8 mouse cellular contexts compared by ENCODE assay signal in genomic region chr5:53590875-53591682, GRCm38 (mm10).
DNase-seq lines count a peak whose midpoint lies in the region; ATAC-seq and TF ChIP-seq lines count a peak whose summit lies in the region.

No protein-coding gene starts in this region.

- 0 out of 2 replicates have a peak, but pooled peaks cover 10% of the 10 kb centered on the region for H3K27me3 ChIP-seq in heart, embryonic 10.5 days (ENCODE audit: insufficient read depth, poor library complexity, severe bottlenecking)
- no peaks in the 10 kb centered on the region for H3K27me3 ChIP-seq in kidney, embryonic 14.5 days (ENCODE audit: control insufficient read depth, insufficient read depth, low read length)
- no peaks in the 10 kb centered on the region for H3K27me3 ChIP-seq in lung, embryonic 16.5 days (ENCODE audit: control insufficient read depth, insufficient read depth, low read depth, low read length)

- peak overlapping the region; percentile 85 to 94 for H3K4me3 ChIP-seq in ES-E14 (ENCODE audit: insufficient read depth in 1 of 2, low read depth in 1 of 2, low read length in 2 of 2, poor library complexity in 1 of 2, severe bottlenecking in 1 of 2)
- peak overlapping the region; percentile 93 for H3K4me3 ChIP-seq in heart, embryonic 10.5 days
- peak overlapping the region; percentile 80 for H3K4me3 ChIP-seq in kidney, embryonic 14.5 days (ENCODE audit: low read length)
- peak overlapping the region; percentile 88 for H3K4me3 ChIP-seq in lung, embryonic 16.5 days (ENCODE audit: low read length)

- ATAC-seq in kidney, embryonic 14.5 days (ENCODE audit: low FRiP score, low TSS enrichment), result peak; percentile 1; the same call in 1 of the 2 replicates
- ATAC-seq in lung, embryonic 16.5 days (ENCODE audit: low read depth), result peak; percentile 8

- 13% methylated on average over 67 of the region's 67 CpGs for WGBS in heart, embryonic 10.5 days
- WGBS in kidney, embryonic 14.5 days, result 1% methylated on average over 27 of the region's 67 CpGs
- under 1% methylated on average over 51 of the region's 67 CpGs for WGBS in lung, embryonic 16.5 days

- peak overlapping the region; percentile 81 for H3K4me2 ChIP-seq in kidney, embryonic 14.5 days (replicated peaks; ENCODE audit: low read depth, low read length)
- H3K4me2 ChIP-seq in lung, embryonic 16.5 days (ENCODE audit: low read depth, low read length), result peak overlapping the region; percentile 96

- no peaks in the 10 kb centered on the region for H3K9me3 ChIP-seq in ES-E14 (ENCODE audit: control insufficient read depth, insufficient read depth, low read depth, low read length)
- H3K9me3 ChIP-seq in heart, embryonic 10.5 days, result no peaks in the 10 kb centered on the region
- H3K9me3 ChIP-seq in kidney, embryonic 14.5 days (ENCODE audit: control insufficient read depth, low read length), result no peaks in the 10 kb centered on the region
- H3K9me3 ChIP-seq in lung, embryonic 16.5 days (ENCODE audit: control insufficient read depth, low read length), result no peaks in the 10 kb centered on the region

- in situ Hi-C loops in ES-E14 (cut with MboI; ENCODE audit: low sequenced_read_pairs in 2 of 2, unreplicated experiment in 2 of 2), result loop anchor here in 1 of 2 experiments (10.0 kb wide), 1 partner anchor 236 kb away; no protein-coding TSS in a partner anchor

- H3K9ac ChIP-seq in ES-E14 (ENCODE audit: insufficient read depth, low read depth, low read length, poor library complexity, severe bottlenecking), result peak overlapping the region; percentile 93
- peak overlapping the region; percentile 84 for H3K9ac ChIP-seq in kidney, embryonic 14.5 days (ENCODE audit: low read depth, low read length)
- peak overlapping the region; percentile 97 for H3K9ac ChIP-seq in lung, embryonic 16.5 days (ENCODE audit: low read length)

- H3K27ac ChIP-seq in ES-E14 (ENCODE audit: insufficient read depth, low read depth, low read length, poor library complexity, severe bottlenecking), result peak overlapping the region; percentile 97
- H3K27ac ChIP-seq in heart, embryonic 10.5 days, result peak overlapping the region; percentile 93
- peak overlapping the region; percentile 70 for H3K27ac ChIP-seq in kidney, embryonic 14.5 days (ENCODE audit: low read depth, low read length)
- H3K27ac ChIP-seq in lung, embryonic 16.5 days (ENCODE audit: low read length), result peak overlapping the region; percentile 99

- DNase-seq in 3134 (ENCODE audit: extremely low read depth, insufficient read length, low spot score) (peak; percentile 49), ES-E14 (ENCODE audit: low read depth, low spot score) (no peak)
- DNase-seq in cerebellum, adult 9-10 months, result peak; percentile 66
- peak; percentile 78 for DNase-seq in heart, embryonic 10.5 days (ENCODE audit: low spot score)
- DNase-seq in ovary, postnatal 36 days (ENCODE audit: low spot score), result peak; percentile 37
- peak; percentile 22 for DNase-seq in yolk sac, embryonic 10.5 days (ENCODE audit: low spot score)

- H3K4me1 ChIP-seq in ES-E14 (ENCODE audit: control insufficient read depth in 2 of 2, insufficient read depth in 2 of 2, low read length in 2 of 2, poor library complexity in 1 of 2), result peaks cover 6 to 13% of the 10 kb centered on the region in 2 experiments; a peak in 3 of 4 replicates
- H3K4me1 ChIP-seq in heart, embryonic 10.5 days, result peaks cover 13% of the 10 kb centered on the region; the same call in 1 of the 2 replicates
- H3K4me1 ChIP-seq in kidney, embryonic 14.5 days (ENCODE audit: control insufficient read depth, insufficient read depth, low read length), result peaks cover 16% of the 10 kb centered on the region
- peaks cover 15% of the 10 kb centered on the region for H3K4me1 ChIP-seq in lung, embryonic 16.5 days (replicated peaks; ENCODE audit: control insufficient read depth, insufficient read depth, low read length)

- H3K36me3 ChIP-seq in ES-E14 (ENCODE audit: control insufficient read depth, insufficient read depth, low read length, poor library complexity, severe bottlenecking), result no peaks in the 10 kb centered on the region
- H3K36me3 ChIP-seq in heart, embryonic 10.5 days, result no peaks in the 10 kb centered on the region
- H3K36me3 ChIP-seq in kidney, embryonic 14.5 days (ENCODE audit: control insufficient read depth, insufficient read depth, low read length), result no peaks in the 10 kb centered on the region
- H3K36me3 ChIP-seq in lung, embryonic 16.5 days (ENCODE audit: control insufficient read depth, insufficient read depth, low read length), result no peaks in the 10 kb centered on the region

TF ChIP-seq in ES-E14, 5 proteins besides CTCF, POLR2A, EP300 and RAD21:
- no peak for TF ChIP-seq ZC3H11A (IDR thresholded peaks at IDR 0.05; ENCODE audit: borderline replicate concordance, low read depth, low read length)
- TF ChIP-seq MAFK (IDR thresholded peaks at IDR 0.05; ENCODE audit: insufficient read depth, low read depth, low read length), result no peak
